Mouse (Mus musculus) liver, embryonic 14.5 days (tissue): Measurements from ENCODE around the gene Ctnnd2.

Source experiments
- CTCF ChIP-seq: IDR thresholded peaks from 2 replicates; pipeline ENCODE4 v1.5.1; 2016; ENCODE audit warnings: antibody characterized with exemption, low read depth, control low read depth
- EP300 ChIP-seq: IDR thresholded peaks from 2 replicates; pipeline ENCODE4 v1.6.1; 2016; ENCODE audit warnings: antibody characterized with exemption, low read depth

DNA sequence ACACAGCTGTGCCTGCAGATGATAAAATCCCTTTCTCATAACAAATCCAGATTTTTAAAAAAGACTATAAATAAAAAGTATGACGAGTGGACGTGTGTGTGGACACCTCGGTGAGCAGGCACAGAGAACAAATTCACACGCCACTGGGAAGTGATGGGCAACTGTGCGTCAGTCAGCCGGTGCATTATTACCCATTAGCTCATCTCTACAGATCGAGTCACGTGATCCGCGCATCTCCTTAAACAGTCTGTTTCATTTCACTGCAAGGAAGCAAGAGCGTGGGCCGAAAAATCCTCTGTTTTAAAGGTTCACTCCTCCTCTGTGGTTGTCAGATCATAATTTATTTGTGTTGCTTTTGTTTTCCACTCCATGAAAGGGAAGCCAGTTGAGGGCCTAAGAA lies 378.6 kb downstream of the Ctnnd2 start:
- TF ChIP-seq EP300: no peak
- TF ChIP-seq CTCF: no peak
